Mouse (Mus musculus): ENCODE measurements around the gene Kcmf1. TPM values are rescaled to one million over a fixed set of nuclear protein-coding genes. Genes with fewer than 3 reads are reported as not detected.
"Not testable (repeated sequence)": the region's sequence is repeated elsewhere in the genome, so short reads cannot be mapped to it uniquely, and the experiment has no call there.

Gene Kcmf1
- total RNA-seq, 2 experiments from 2014 or later, result 57.8 to 64.1 TPM

- TF ChIP-seq CTCF (conservative IDR thresholded peaks at IDR 0.05), result no peak
- Histone ChIP-seq H3K4me3 (no peak overlapping the region), H3K27ac (no peak overlapping the region)
- DNase-seq (ENCODE audit: low spot score in 2 of 2), result no peak
These were observed 45.5 kb downstream of the Kcmf1 start for GRCm38 (mm10) chr6:72854256-72854655.

- Histone ChIP-seq H3K27ac (peak overlapping the region; percentile 47; the same call in 1 of the 2 replicates), H3K4me3 (no peak overlapping the region)
- DNase-seq (ENCODE audit: low spot score in 2 of 2), result no peak
- TF ChIP-seq CTCF (conservative IDR thresholded peaks at IDR 0.05), result no peak
These were observed 47.6 kb downstream of the Kcmf1 start for GRCm38 (mm10) chr6:72852180-72852579.

- peak overlapping the region; percentile 47; the same call in 1 of the 2 replicates for H3K27ac ChIP-seq
- H3K4me3 ChIP-seq, result no peak overlapping the region
- no peak for DNase-seq (ENCODE audit: low spot score in 2 of 2)
- TF ChIP-seq CTCF (conservative IDR thresholded peaks at IDR 0.05), result peak; percentile 71
These were observed 48.1 kb downstream of the Kcmf1 start for GRCm38 (mm10) chr6:72851633-72852032.

- DNase-seq (ENCODE audit: low spot score in 2 of 2), result no peak
- peak overlapping the region; percentile 7 for H3K27ac ChIP-seq
- TF ChIP-seq CTCF (conservative IDR thresholded peaks at IDR 0.05), result no peak
- H3K4me3 ChIP-seq, result no peak overlapping the region
These were observed 57.7 kb downstream of the Kcmf1 start for GRCm38 (mm10) chr6:72841986-72842502.

GRCm38 (mm10) chr6:72840867-72841780 is 58.7 kb downstream of the Kcmf1 start:
- no peak for DNase-seq (ENCODE audit: low spot score in 2 of 2)
- Histone ChIP-seq H3K4me3 (no peak overlapping the region), H3K27ac (no peak overlapping the region)
- TF ChIP-seq CTCF (conservative IDR thresholded peaks at IDR 0.05), result no peak

GRCm38 (mm10) chr6:72837756-72838155 is 62.0 kb downstream of the Kcmf1 start:
- TF ChIP-seq CTCF (conservative IDR thresholded peaks at IDR 0.05), result no peak
- no peak overlapping the region for H3K4me3 ChIP-seq
- DNase-seq (ENCODE audit: low spot score in 2 of 2), result no peak
- no peak overlapping the region for H3K27ac ChIP-seq

GRCm38 (mm10) chr6:72834518-72834917 is 65.3 kb downstream of the Kcmf1 start:
- H3K4me3 ChIP-seq, result no peak overlapping the region
- no peak for DNase-seq (ENCODE audit: low spot score in 2 of 2)
- no peak overlapping the region for H3K27ac ChIP-seq
- no peak for TF ChIP-seq CTCF (conservative IDR thresholded peaks at IDR 0.05)

- TF ChIP-seq CTCF (conservative IDR thresholded peaks at IDR 0.05), result no peak
- no peak overlapping the region for H3K4me3 ChIP-seq
- no peak for DNase-seq (ENCODE audit: low spot score in 2 of 2)
- H3K27ac ChIP-seq, result no peak overlapping the region
These were observed 67.9 kb downstream of the Kcmf1 start for GRCm38 (mm10) chr6:72831858-72832257.

GRCm38 (mm10) chr6:72831276-72831675 is 68.5 kb downstream of the Kcmf1 start:
- no peak overlapping the region for H3K4me3 ChIP-seq
- H3K27ac ChIP-seq, result no peak overlapping the region
- DNase-seq (ENCODE audit: low spot score in 2 of 2), result peak; percentile 39 to 70
- peak; percentile 91 for TF ChIP-seq CTCF (conservative IDR thresholded peaks at IDR 0.05)

- no peak overlapping the region for H3K27ac ChIP-seq
- peak; percentile 63 for TF ChIP-seq CTCF (conservative IDR thresholded peaks at IDR 0.05)
- H3K4me3 ChIP-seq, result no peak overlapping the region
These were observed 70.9 kb downstream of the Kcmf1 start for GRCm38 (mm10) chr6:72828857-72829256.

GRCm38 (mm10) chr6:72828037-72828436 is 71.7 kb downstream of the Kcmf1 start:
- DNase-seq (ENCODE audit: low spot score in 2 of 2); H3K4me3 ChIP-seq: not testable (repeated sequence)

More at GRCm38 (mm10) chr6:72828857-72829256, 70.9 kb downstream of the Kcmf1 start:
- DNase-seq (ENCODE audit: low spot score in 2 of 2), result no peak

GRCm38 (mm10) chr6:72825762-72826161 is 74.0 kb downstream of the Kcmf1 start:
- no peak for DNase-seq (ENCODE audit: low spot score in 2 of 2)
- no peak overlapping the region for H3K27ac ChIP-seq
- TF ChIP-seq CTCF (conservative IDR thresholded peaks at IDR 0.05), result no peak
- H3K4me3 ChIP-seq, result no peak overlapping the region

More at GRCm38 (mm10) chr6:72828037-72828436, 71.7 kb downstream of the Kcmf1 start:
- H3K27ac ChIP-seq, result not testable (repeated sequence)

- peak overlapping the region; percentile 39 for H3K4me3 ChIP-seq
- 0 out of 2 replicates have a peak overlapping the region, but pooled peaks have one; percentile 48 for H3K27ac ChIP-seq
- no peak for TF ChIP-seq CTCF (conservative IDR thresholded peaks at IDR 0.05)
- DNase-seq (ENCODE audit: low spot score in 2 of 2), result no peak
These were observed 74.6 kb downstream of the Kcmf1 start for GRCm38 (mm10) chr6:72824971-72825737.
